Mouse (Mus musculus): ENCODE data around the gene Gm12185. TPM values are rescaled to one million over a fixed set of nuclear protein-coding genes. Genes with fewer than 3 reads are reported as not detected.

The Gm12185 gene
- 0.26 TPM for polyA plus RNA-seq (2014; fragmentation: Illumina TruSeq; extraction: RNeasy Lipid Tissue Mini Kit (QIAGEN cat#74804); ENCODE audit: low read depth, low replicate concordance)

GRCm38 (mm10) chr11:48991740-48992520, at the start of gene Gm12185:
Gm12185 (minus strand) TSS chr11:48992226.

DNA sequence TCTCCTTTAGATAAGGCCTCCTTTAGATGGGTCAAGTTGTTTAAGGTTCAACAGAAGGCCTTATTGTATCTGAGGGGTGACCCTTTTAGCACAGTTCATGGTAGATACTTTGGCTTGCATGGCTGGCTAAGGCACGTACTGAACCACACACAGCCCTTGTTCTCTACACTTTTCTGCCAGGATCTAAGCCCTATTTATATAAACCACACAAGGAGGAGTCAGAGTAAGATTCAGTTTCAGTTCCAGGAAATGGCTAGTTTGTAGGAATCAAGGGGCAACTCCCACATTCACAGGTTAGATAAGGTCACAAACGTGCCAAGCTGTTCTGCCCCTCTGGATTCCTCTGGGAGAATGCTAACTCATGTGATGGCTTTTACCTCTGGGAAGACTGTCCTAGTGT, 2.0 kb upstream of the Gm12185 start, which contains the start of gene Tgtp1:
Gene Tgtp1 (minus strand): TSS at position 155 of the 400 bp plus-strand sequence.

DNA sequence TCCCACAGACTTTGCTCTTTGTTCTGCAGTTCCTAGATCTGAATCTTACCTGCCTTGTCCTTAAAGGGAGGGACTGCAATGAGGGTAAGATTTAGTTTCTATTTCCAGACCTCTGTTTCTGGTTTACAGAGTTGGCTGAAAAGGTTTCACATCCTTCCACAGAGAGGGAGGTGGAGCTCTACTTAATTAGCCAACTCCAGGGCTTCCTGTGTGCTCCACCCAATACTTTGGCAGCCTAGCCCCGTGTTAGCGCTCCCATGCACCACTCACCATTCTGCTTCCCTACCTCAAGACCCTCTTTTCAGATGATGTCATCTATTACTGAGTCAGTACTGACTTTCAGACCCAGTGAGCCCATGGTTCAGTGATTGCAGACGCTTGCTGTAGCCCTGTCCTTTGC, 12.8 kb downstream of the Gm12185 start, which contains the start of gene 9930111J21Rik1:
Gene 9930111J21Rik1 (minus strand): TSS at position 148 of the 400 bp plus-strand sequence.

GRCm38 (mm10) chr11:48978240-48978939, 13.6 kb downstream of the Gm12185 start, which contains the start of gene Olfr56:
Olfr56 (plus strand) TSS chr11:48978889.

DNA sequence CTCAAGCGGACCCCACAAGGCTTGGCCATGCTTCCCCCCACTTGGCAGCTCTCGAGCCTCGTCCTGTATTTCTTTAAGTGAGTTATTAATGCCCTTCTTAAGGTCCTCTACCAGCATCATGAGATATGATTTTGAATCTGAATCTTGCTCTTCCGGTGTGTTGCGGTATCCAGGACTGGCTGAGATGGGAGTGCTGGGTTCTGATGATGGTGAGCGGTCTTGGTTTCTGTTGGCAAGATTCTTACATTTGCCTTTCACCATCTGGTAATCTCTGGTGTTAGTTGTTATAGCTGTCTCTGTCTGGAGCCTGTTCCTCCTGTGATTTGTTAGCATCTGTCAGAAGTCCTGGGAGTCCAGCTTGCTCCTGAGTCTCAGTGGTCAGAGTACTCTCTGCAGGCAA, 45.9 kb downstream of the Gm12185 start, which contains the start of gene Psme2b:
Gene Psme2b (minus strand): TSS at position 101 of the 400 bp plus-strand sequence.

GRCm38 (mm10) chr11:48902021-48902420, 90.0 kb downstream of the Gm12185 start, which contains the start of gene Gm5431:
Gm5431 (minus strand) TSS chr11:48902214.

GRCm38 (mm10) chr11:48871201-48871772, 120.7 kb downstream of the Gm12185 start, which contains the start of gene Irgm1:
Irgm1 (minus strand) TSS chr11:48871683.

Other genes with a start within 250 kb of the Gm12185 start
- 454 TPM for gene Rack1, start 191.9 kb downstream of the Gm12185 start, polyA plus RNA-seq (2014; fragmentation: Illumina TruSeq; extraction: RNeasy Lipid Tissue Mini Kit (QIAGEN cat#74804); ENCODE audit: low read depth, low replicate concordance)
- 20.6 TPM for gene Trim41, start 174.9 kb downstream of the Gm12185 start, polyA plus RNA-seq (2014; fragmentation: Illumina TruSeq; extraction: RNeasy Lipid Tissue Mini Kit (QIAGEN cat#74804); ENCODE audit: low read depth, low replicate concordance)
- gene Trim7, start 166.1 kb downstream of the Gm12185 start, polyA plus RNA-seq (2014; fragmentation: Illumina TruSeq; extraction: RNeasy Lipid Tissue Mini Kit (QIAGEN cat#74804); ENCODE audit: low read depth, low replicate concordance), result 30.1 TPM
- gene Gm12184, start 165.6 kb downstream of the Gm12185 start, polyA plus RNA-seq (2014; fragmentation: Illumina TruSeq; extraction: RNeasy Lipid Tissue Mini Kit (QIAGEN cat#74804); ENCODE audit: low read depth, low replicate concordance), result 9.5 TPM
- gene Irgm1, start 120.5 kb downstream of the Gm12185 start, polyA plus RNA-seq (2014; fragmentation: Illumina TruSeq; extraction: RNeasy Lipid Tissue Mini Kit (QIAGEN cat#74804); ENCODE audit: low read depth, low replicate concordance), result 21.4 TPM
- gene Gm5431, start 90.0 kb downstream of the Gm12185 start, polyA plus RNA-seq (2014; fragmentation: Illumina TruSeq; extraction: RNeasy Lipid Tissue Mini Kit (QIAGEN cat#74804); ENCODE audit: low read depth, low replicate concordance), result 0.58 TPM
- 2.5 TPM for gene Psme2b, start 46.0 kb downstream of the Gm12185 start, polyA plus RNA-seq (2014; fragmentation: Illumina TruSeq; extraction: RNeasy Lipid Tissue Mini Kit (QIAGEN cat#74804); ENCODE audit: low read depth, low replicate concordance)
- gene Olfr56, start 13.3 kb downstream of the Gm12185 start, polyA plus RNA-seq (2014; fragmentation: Illumina TruSeq; extraction: RNeasy Lipid Tissue Mini Kit (QIAGEN cat#74804); ENCODE audit: low read depth, low replicate concordance), result not detected
- gene 9930111J21Rik1, start 12.8 kb downstream of the Gm12185 start, polyA plus RNA-seq (2014; fragmentation: Illumina TruSeq; extraction: RNeasy Lipid Tissue Mini Kit (QIAGEN cat#74804); ENCODE audit: low read depth, low replicate concordance), result 2.9 TPM
- 7.1 TPM for gene Tgtp1, start 1.9 kb upstream of the Gm12185 start, polyA plus RNA-seq (2014; fragmentation: Illumina TruSeq; extraction: RNeasy Lipid Tissue Mini Kit (QIAGEN cat#74804); ENCODE audit: low read depth, low replicate concordance)
- gene 9930111J21Rik2, start 59.0 kb upstream of the Gm12185 start, polyA plus RNA-seq (2014; fragmentation: Illumina TruSeq; extraction: RNeasy Lipid Tissue Mini Kit (QIAGEN cat#74804); ENCODE audit: low read depth, low replicate concordance), result 6.3 TPM
- gene Tgtp2, start 72.0 kb upstream of the Gm12185 start, polyA plus RNA-seq (2014; fragmentation: Illumina TruSeq; extraction: RNeasy Lipid Tissue Mini Kit (QIAGEN cat#74804); ENCODE audit: low read depth, low replicate concordance), result 10.2 TPM
- gene Ifi47, start 84.4 kb upstream of the Gm12185 start, polyA plus RNA-seq (2014; fragmentation: Illumina TruSeq; extraction: RNeasy Lipid Tissue Mini Kit (QIAGEN cat#74804); ENCODE audit: low read depth, low replicate concordance), result 3.8 TPM
- gene Olfr1396, start 122.6 kb upstream of the Gm12185 start, polyA plus RNA-seq (2014; fragmentation: Illumina TruSeq; extraction: RNeasy Lipid Tissue Mini Kit (QIAGEN cat#74804); ENCODE audit: low read depth, low replicate concordance), result 5.0 TPM
- gene Olfr1395, start 150.0 kb upstream of the Gm12185 start, polyA plus RNA-seq (2014; fragmentation: Illumina TruSeq; extraction: RNeasy Lipid Tissue Mini Kit (QIAGEN cat#74804); ENCODE audit: low read depth, low replicate concordance), result not detected
- gene Olfr1394, start 162.2 kb upstream of the Gm12185 start, polyA plus RNA-seq (2014; fragmentation: Illumina TruSeq; extraction: RNeasy Lipid Tissue Mini Kit (QIAGEN cat#74804); ENCODE audit: low read depth, low replicate concordance), result not detected
- 34.1 TPM for gene Btnl9, start 194.9 kb upstream of the Gm12185 start, polyA plus RNA-seq (2014; fragmentation: Illumina TruSeq; extraction: RNeasy Lipid Tissue Mini Kit (QIAGEN cat#74804); ENCODE audit: low read depth, low replicate concordance)
- 28.4 TPM for gene Zfp62, start 211.1 kb upstream of the Gm12185 start, polyA plus RNA-seq (2014; fragmentation: Illumina TruSeq; extraction: RNeasy Lipid Tissue Mini Kit (QIAGEN cat#74804); ENCODE audit: low read depth, low replicate concordance)